ENCODE assay signal across 9 mouse cellular contexts in the genomic region with DNA sequence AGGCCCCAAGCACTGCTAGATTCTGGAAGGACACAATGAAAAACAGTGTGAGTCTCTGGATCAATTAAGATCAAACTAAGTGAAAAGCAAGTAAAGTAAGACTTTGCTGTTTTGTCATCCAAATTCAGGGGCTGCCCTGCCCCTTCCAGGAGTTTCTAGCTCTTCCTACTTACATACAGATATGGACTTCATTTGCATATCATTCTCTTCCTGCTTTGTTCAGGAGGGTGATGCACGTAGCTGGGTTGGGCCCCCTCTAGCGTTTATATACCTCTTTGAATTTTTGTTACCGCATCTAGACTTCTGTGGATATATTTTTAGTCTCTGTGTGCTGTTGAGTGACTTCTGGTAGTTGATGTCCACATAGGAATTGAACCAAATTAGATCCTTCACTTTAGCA. TPM values are rescaled to one million over a fixed set of nuclear protein-coding genes. Genes with fewer than 3 reads are reported as not detected.
"Had no signal": no experiment of that assay in that cellular context is flagged by ENCODE, and none has a peak within 500 bp of the region (broad histone marks: within the 10 kb centered on the region; RNA-seq: fewer than 3 reads in every experiment).

No protein-coding gene starts in this region.

- DNase-seq: kidney, adult 2 months; kidney, postnatal 36 days; liver; lung, adult 18-20 months; thymus, postnatal 14 days had no signal

- ATAC-seq: midbrain, embryonic 16.5 days had no signal

RNA-seq across cellular contexts. Expression of a gene that starts 0.6 kb away (rescaled TPM):
- total RNA-seq: layer of hippocampus, adult 2 months; layer of hippocampus, postnatal 10 days; left cerebral cortex, postnatal 36 days had no signal

RNA-seq across cellular contexts. Expression of a gene that starts 6.7 kb away (rescaled TPM):
- total RNA-seq: layer of hippocampus, adult 2 months; layer of hippocampus, postnatal 10 days; left cerebral cortex, postnatal 36 days had no signal

RNA-seq across cellular contexts. Expression of a gene that starts 8.4 kb away (rescaled TPM):
- total RNA-seq: layer of hippocampus, adult 2 months; layer of hippocampus, postnatal 10 days; left cerebral cortex, postnatal 36 days had no signal
